Mouse (Mus musculus) intestine, postnatal 0 days (tissue): ENCODE data around the gene 1300017J02Rik. TPM values are rescaled to one million over a fixed set of nuclear protein-coding genes. Genes with fewer than 3 reads are reported as not detected.

Source experiments
- ATAC-seq: fragments of 200-750 bp; cut with Nextera tagmentation; 2 replicates; pipeline ENCODE4 v1.8.0; 2017; ENCODE audit warnings: mild to moderate bottlenecking, moderate TSS enrichment, moderate library complexity
- H3K27ac ChIP-seq: fragments of 300-500 bp; sonication (generic); 2 replicates; pipeline ENCODE4 v1.5.1; 2014; ENCODE audit warnings: mild to moderate bottlenecking, low read depth, low read length, moderate library complexity
- H3K27me3 ChIP-seq: fragments of 300-500 bp; sonication (generic); replicated peaks from 2 replicates; pipeline ENCODE4 v1.6.1; 2014; ENCODE audit warnings: low read length, mixed read lengths; ENCODE audit not compliant: control insufficient read depth, insufficient read depth
- H3K36me3 ChIP-seq: fragments of 300-500 bp; sonication (generic); 2 replicates; pipeline ENCODE4 v1.6.1; 2014; ENCODE audit warnings: mild to moderate bottlenecking, moderate library complexity; ENCODE audit not compliant: control insufficient read depth, insufficient read depth
- H3K4me1 ChIP-seq: fragments of 300-500 bp; sonication (generic); replicated peaks from 2 replicates; pipeline ENCODE4 v1.6.1; 2014; ENCODE audit warnings: antibody characterized with exemption, low read length, mixed read lengths; ENCODE audit not compliant: control insufficient read depth, insufficient read depth
- H3K4me2 ChIP-seq: fragments of 300-500 bp; sonication (generic); replicated peaks from 2 replicates; pipeline ENCODE4 v1.6.1; 2014; ENCODE audit warnings: low read depth, mild to moderate bottlenecking, moderate library complexity
- H3K4me3 ChIP-seq: fragments of 300-500 bp; sonication (generic); 2 replicates; pipeline ENCODE4 v1.5.1; 2014; ENCODE audit warnings: low read depth, low read length
- H3K9ac ChIP-seq: fragments of 300-500 bp; sonication (generic); 2 replicates; pipeline ENCODE4 v1.6.1; 2014; ENCODE audit warnings: mild to moderate bottlenecking, low read depth, low read length
- H3K9me3 ChIP-seq: fragments of 300-500 bp; sonication (generic); 2 replicates; pipeline ENCODE4 v1.6.1; 2016; ENCODE audit warnings: mixed run types; ENCODE audit not compliant: control insufficient read depth
- CTCF ChIP-seq: sonication (generic); IDR thresholded peaks from 2 replicates; pipeline ENCODE4 v1.5.1; 2016; ENCODE audit warnings: low read depth, mild to moderate bottlenecking, control low read depth, antibody characterized with exemption, moderate library complexity
- WGBS: fragments of 180-500 bp; shearing (Covaris S2); extraction: QIAGEN DNeasy Blood & Tissue Kit; methylation state at CpG from one replicate; pipeline ENCODE4 v1.1.7; 2014; 5-methylcytosine and 5-hydroxymethylcytosine counted together
- polyA plus RNA-seq: library from polyadenylated mRNA; unstranded; fragments of >200 nt; fragmentation: Nextera tagmentation; extraction: Ambion mirVana; gene quantifications from 2 replicates; pipeline ENCODE4 v1.2.1, GENCODE M21; 2015

1300017J02Rik gene
- polyA plus RNA-seq, 1 experiment from 2014 or later, result 3.8 TPM

DNA sequence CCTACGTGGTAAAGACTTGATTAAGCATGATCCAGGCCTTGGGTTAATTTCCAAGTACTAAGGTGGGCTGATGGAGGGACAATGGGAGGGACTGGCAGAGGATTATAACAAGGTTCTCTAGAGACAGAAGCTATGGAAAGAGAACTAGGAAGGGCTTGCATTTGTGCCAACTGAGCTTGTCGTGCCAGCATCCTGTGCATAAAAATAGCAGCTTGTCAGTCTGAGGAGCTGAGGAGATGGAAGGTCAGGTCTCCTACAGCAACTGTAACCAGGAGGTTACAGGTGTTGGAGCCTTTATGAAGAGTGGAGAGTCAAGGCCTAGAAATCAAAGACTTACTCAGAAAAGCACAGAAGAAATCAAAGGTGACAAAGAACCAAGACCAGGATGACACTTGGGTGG, 91.3 kb downstream of the 1300017J02Rik start:
- Histone ChIP-seq H3K27ac (no peak overlapping the region), H3K27me3 (no peaks in the 10 kb centered on the region), H3K4me2 (no peak overlapping the region), H3K4me3 (no peak overlapping the region), H3K9ac (no peak overlapping the region), H3K4me1 (no peaks in the 10 kb centered on the region), H3K36me3 (no peaks in the 10 kb centered on the region), H3K9me3 (no peaks in the 10 kb centered on the region)
- WGBS, result 64% methylated on average over 2 of the region's 2 CpGs
- no peak for TF ChIP-seq CTCF
- ATAC-seq, result no peak

DNA sequence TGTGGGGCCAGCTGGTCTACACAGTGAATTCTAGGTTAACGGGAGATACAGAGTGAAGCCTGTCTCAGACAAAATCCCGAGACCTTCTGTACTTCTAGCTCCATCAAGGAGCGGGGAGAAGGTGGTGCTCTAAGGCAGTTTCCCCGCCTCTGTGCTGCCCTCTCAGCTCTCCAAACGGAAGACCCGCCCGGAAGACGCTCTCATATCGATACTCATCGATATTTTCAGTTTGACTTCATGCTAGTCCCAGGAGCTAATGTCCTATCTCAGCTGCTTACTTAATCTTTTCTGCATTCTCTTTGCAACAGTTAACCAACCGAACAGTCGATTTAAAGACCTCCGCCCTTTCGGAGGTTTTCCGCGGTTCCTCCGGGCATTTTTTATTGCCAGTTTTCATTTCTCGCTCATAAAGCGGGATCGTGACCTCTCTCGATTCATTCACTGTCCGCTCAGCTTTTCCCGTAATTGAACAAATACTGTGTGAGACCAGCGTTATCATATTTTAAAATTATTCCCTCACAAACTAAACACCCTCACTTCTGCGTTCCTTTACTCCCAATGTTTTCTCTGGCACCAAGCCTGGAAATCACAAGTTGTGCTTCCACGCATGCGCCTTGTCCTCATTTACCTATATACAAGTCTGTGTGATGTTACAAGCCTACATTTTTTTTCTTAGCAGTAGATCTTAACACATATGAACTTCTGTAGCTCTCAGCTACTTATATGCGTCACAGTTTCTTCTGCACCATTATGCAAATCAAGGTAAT, 92.0 kb downstream of the 1300017J02Rik start:
- no peaks in the 10 kb centered on the region for H3K4me1 ChIP-seq
- peak overlapping the region; percentile 7; the same call in 1 of the 2 replicates for H3K4me3 ChIP-seq
- no peak overlapping the region for H3K27ac ChIP-seq
- H3K9ac ChIP-seq, result no peak overlapping the region
- no peak for ATAC-seq
- H3K27me3 ChIP-seq, result no peaks in the 10 kb centered on the region
- no peak for TF ChIP-seq CTCF
- H3K9me3 ChIP-seq, result no peaks in the 10 kb centered on the region
- H3K36me3 ChIP-seq, result no peaks in the 10 kb centered on the region
- no peak overlapping the region for H3K4me2 ChIP-seq
- WGBS, result 74% methylated on average over 28 of the region's 28 CpGs

DNA sequence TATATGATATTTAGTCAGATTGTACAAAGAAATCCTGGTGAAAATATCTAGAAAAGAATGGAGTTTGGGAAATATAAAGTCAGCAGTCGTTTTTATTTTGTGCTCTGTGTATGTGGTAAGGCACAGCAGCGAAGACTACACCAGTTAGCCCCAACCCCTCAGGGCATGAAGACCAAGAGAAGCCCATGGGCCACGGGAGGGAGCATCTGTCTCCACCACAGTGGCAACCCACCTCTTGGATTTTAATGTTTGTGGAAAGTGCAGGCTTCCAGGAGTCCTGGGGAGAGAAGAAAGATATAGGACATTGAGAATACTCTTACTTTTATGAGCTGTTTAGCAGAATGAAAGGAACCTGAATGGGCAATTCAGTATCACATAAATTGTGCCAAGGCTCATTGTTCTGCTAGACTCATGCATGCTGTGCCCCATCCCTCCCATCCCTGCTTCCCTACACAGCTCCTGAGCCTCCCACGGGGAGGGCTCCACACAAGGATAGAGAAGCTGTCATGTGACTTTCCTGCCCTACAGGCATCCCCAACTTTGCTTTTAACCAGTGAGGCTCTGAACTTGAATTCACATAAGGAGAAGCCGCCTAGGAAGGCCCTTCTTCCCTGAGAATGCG, 96.0 kb downstream of the 1300017J02Rik start:
- no peak overlapping the region for H3K27ac ChIP-seq
- TF ChIP-seq CTCF, result no peak
- no peaks in the 10 kb centered on the region for H3K27me3 ChIP-seq
- no peak for ATAC-seq
- no peaks in the 10 kb centered on the region for H3K36me3 ChIP-seq
- no peaks in the 10 kb centered on the region for H3K9me3 ChIP-seq
- H3K4me2 ChIP-seq, result no peak overlapping the region
- no peak overlapping the region for H3K9ac ChIP-seq
- H3K4me3 ChIP-seq, result no peak overlapping the region
- WGBS, result 68% methylated on average over 6 of the region's 6 CpGs
- H3K4me1 ChIP-seq, result no peaks in the 10 kb centered on the region

DNA sequence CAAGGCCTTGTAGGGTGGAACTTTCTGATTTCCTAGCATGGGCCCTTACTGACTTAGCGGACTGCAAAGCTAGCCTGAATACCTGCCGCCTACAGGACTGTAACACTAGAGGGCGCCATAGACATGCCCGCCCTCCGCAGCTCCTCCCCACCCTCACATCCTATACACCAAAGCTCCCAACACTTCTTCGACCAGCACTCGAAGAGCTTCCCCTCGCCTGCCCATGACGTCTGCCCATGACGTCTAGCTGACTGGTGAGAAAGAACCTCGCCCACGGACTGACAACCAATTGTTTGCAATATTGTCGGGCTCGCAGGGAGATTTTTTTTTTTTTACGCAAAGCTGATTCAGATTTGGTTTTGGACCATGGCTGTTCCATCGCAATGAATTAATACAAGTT, 97.0 kb downstream of the 1300017J02Rik start:
- peak; percentile 73 for ATAC-seq
- Histone ChIP-seq H3K4me2 (peak overlapping the region; percentile 54), H3K27ac (no peak overlapping the region), H3K4me1 (no peaks in the 10 kb centered on the region), H3K9me3 (no peaks in the 10 kb centered on the region), H3K9ac (no peak overlapping the region), H3K4me3 (0 out of 2 replicates have a peak overlapping the region, but pooled peaks have one; percentile 7), H3K36me3 (no peaks in the 10 kb centered on the region), H3K27me3 (no peaks in the 10 kb centered on the region)
- TF ChIP-seq CTCF, result peak; percentile 97
- 10% methylated on average over 16 of the region's 16 CpGs for WGBS

DNA sequence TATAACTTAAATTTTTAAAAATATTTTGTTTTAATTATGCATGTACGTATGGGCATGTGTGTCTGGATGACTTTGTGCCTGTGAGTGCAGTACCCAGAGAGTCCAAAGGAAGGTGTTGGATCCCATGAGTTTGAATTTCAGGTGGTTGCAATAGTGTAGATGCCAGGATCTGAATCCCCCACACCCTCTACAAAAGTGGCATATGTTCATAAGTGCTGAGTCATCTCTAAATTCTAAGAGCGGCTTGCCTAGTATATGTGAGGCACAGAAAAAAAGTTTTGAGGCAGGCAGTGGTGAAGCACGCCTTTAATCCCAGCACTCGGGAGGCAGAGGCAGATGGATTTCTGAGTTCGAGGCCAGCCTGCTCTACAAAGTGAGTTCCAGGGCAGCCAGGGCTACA, 99.1 kb downstream of the 1300017J02Rik start:
- no peak overlapping the region for H3K4me3 ChIP-seq
- H3K27ac ChIP-seq, result no peak overlapping the region
- ATAC-seq, result no peak
- H3K9ac ChIP-seq, result no peak overlapping the region
- TF ChIP-seq CTCF, result no peak
- H3K4me2 ChIP-seq, result no peak overlapping the region
- no peaks in the 10 kb centered on the region for H3K4me1 ChIP-seq
- H3K27me3 ChIP-seq, result no peaks in the 10 kb centered on the region
- H3K36me3 ChIP-seq, result no peaks in the 10 kb centered on the region
- no peaks in the 10 kb centered on the region for H3K9me3 ChIP-seq
- 93% methylated on average over 5 of the region's 5 CpGs for WGBS

DNA sequence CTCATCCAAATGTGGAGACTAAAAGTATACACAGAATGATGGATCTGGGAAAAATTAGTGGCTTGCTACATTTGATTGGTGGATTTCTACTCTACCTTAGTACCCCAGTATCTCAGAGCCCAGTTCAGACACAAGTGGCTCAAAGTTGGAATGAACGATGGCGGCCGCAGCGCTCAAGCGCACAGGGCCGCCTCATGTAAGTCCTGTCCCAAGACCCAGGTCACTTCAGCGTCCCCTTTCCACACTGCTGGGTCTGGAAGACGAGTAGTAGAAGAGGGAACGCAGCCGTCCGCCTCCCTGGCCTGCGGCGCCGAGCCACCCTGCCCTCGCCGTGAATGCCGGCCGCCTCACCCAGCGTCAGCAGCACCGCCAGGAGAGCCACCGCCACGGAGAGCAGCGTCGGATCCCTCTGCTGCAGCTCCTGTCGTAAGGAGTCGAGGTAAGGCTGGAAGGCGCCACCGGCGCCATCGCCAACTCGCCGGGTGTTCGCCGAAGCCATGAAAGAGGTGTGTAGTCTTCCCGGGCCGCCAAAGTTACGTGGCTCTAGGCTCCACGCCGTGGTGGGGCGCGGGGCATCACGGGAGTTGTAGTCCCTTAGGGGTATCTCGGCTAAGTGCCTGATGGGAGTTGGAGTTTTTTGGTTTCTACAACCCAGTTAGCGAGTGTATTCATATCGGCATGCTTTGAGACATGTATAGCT, 103.2 kb downstream of the 1300017J02Rik start, which contains the start of gene Srprb:
Gene Srprb, minus strand, starts transcription at position 577 of the 700 bp plus-strand sequence.
- H3K4me2 ChIP-seq, result peak within 1 kb of the TSS; percentile 68
- peaks cover 13% of the 10 kb centered on the region for H3K36me3 ChIP-seq
- no peaks in the 10 kb centered on the region for H3K27me3 ChIP-seq
- peak; percentile 97 for ATAC-seq
- peak within 1 kb of the TSS; percentile 64 for H3K9ac ChIP-seq
- H3K9me3 ChIP-seq, result no peaks in the 10 kb centered on the region
- H3K4me3 ChIP-seq, result peak within 1 kb of the TSS; percentile 69
- no peaks in the 10 kb centered on the region for H3K4me1 ChIP-seq
- H3K27ac ChIP-seq, result peak within 1 kb of the TSS; percentile 63
- no peak for TF ChIP-seq CTCF
- WGBS, result under 1% methylated on average over 45 of the region's 45 CpGs

Other genes starting within 250 kb of the 1300017J02Rik start
- 3.7 and 4.3 TPM in 2 replicates for gene Rab6b, start 193.3 kb downstream of the 1300017J02Rik start, polyA plus RNA-seq
- gene Srprb, start 102.9 kb downstream of the 1300017J02Rik start, polyA plus RNA-seq, result 20.7 and 21.4 TPM in 2 replicates
- gene Gm20425, start 74.8 kb downstream of the 1300017J02Rik start, polyA plus RNA-seq, result 8.9 and 10.0 TPM in 2 replicates
- gene Trf, start 74.6 kb downstream of the 1300017J02Rik start, polyA plus RNA-seq, result 237 and 245 TPM in 2 replicates
- gene Topbp1, start 133 bp upstream of the 1300017J02Rik start, polyA plus RNA-seq, result 15.2 and 17.1 TPM in 2 replicates
- gene Cdv3, start 60.8 kb upstream of the 1300017J02Rik start, polyA plus RNA-seq, result 38.8 and 39.8 TPM in 2 replicates
- gene Bfsp2, start 175.3 kb upstream of the 1300017J02Rik start, polyA plus RNA-seq, result 0.35 and 0.41 TPM in 2 replicates